Mouse (Mus musculus): ENCODE measurements around the gene Gm3045. TPM values are rescaled to one million over a fixed set of nuclear protein-coding genes. Genes with fewer than 3 reads are reported as not detected.

The Gm3045 gene
- polyA plus RNA-seq (2014; fragmentation: Illumina TruSeq; extraction: RNeasy Lipid Tissue Mini Kit (QIAGEN cat#74804); ENCODE audit: low replicate concordance): not detected

GRCm38 (mm10) chr13:56426365-56426764, at the start of gene Gm3045:
Gene Gm3045 (plus strand): TSS chr13:56426594.

GRCm38 (mm10) chr13:56438211-56439075, 12.0 kb downstream of the Gm3045 start, which contains the start of gene Slc25a48:
Gene Slc25a48 (plus strand): TSS chr13:56438355.

GRCm38 (mm10) chr13:56482146-56482545, 55.8 kb downstream of the Gm3045 start, which contains the start of gene Il9:
Gene Il9 (minus strand): TSS chr13:56482246.

Other genes starting within 250 kb of the Gm3045 start
- gene Tifab, start 247.7 kb upstream of the Gm3045 start, polyA plus RNA-seq (2014; fragmentation: Illumina TruSeq; extraction: RNeasy Lipid Tissue Mini Kit (QIAGEN cat#74804); ENCODE audit: low replicate concordance): 2.2 TPM
- gene Neurog1, start 174.4 kb upstream of the Gm3045 start, polyA plus RNA-seq (2014; fragmentation: Illumina TruSeq; extraction: RNeasy Lipid Tissue Mini Kit (QIAGEN cat#74804); ENCODE audit: low replicate concordance): not detected
- gene Cxcl14, start 130.0 kb upstream of the Gm3045 start, polyA plus RNA-seq (2014; fragmentation: Illumina TruSeq; extraction: RNeasy Lipid Tissue Mini Kit (QIAGEN cat#74804); ENCODE audit: low replicate concordance): 10.5 TPM
- not detected for gene Slc25a48, start 11.8 kb downstream of the Gm3045 start, polyA plus RNA-seq (2014; fragmentation: Illumina TruSeq; extraction: RNeasy Lipid Tissue Mini Kit (QIAGEN cat#74804); ENCODE audit: low replicate concordance)
- gene Il9, start 55.7 kb downstream of the Gm3045 start, polyA plus RNA-seq (2014; fragmentation: Illumina TruSeq; extraction: RNeasy Lipid Tissue Mini Kit (QIAGEN cat#74804); ENCODE audit: low replicate concordance): not detected
- gene Fbxl21, start 95.9 kb downstream of the Gm3045 start, polyA plus RNA-seq (2014; fragmentation: Illumina TruSeq; extraction: RNeasy Lipid Tissue Mini Kit (QIAGEN cat#74804); ENCODE audit: low replicate concordance): 4.9 TPM
- 5.3 TPM for gene Lect2, start 121.9 kb downstream of the Gm3045 start, polyA plus RNA-seq (2014; fragmentation: Illumina TruSeq; extraction: RNeasy Lipid Tissue Mini Kit (QIAGEN cat#74804); ENCODE audit: low replicate concordance)
- gene Tgfbi, start 182.9 kb downstream of the Gm3045 start, polyA plus RNA-seq (2014; fragmentation: Illumina TruSeq; extraction: RNeasy Lipid Tissue Mini Kit (QIAGEN cat#74804); ENCODE audit: low replicate concordance): 29.5 TPM